Mouse (Mus musculus) olfactory bulb, adult 2 months (tissue): ENCODE measurements around the gene Gm10318.

Experiments
- CTCF ChIP-seq: fragments of 200-500 bp; IDR thresholded peaks from 2 replicates; pipeline ENCODE4 v1.5.1; 2012; ENCODE audit warnings: low read depth, mild to moderate bottlenecking, low read length, moderate library complexity; ENCODE audit not compliant: insufficient read depth
- POLR2A ChIP-seq: fragments of 200-500 bp; IDR thresholded peaks from 2 replicates; pipeline ENCODE4 v1.6.1; 2012; ENCODE audit warnings: mild to moderate bottlenecking, low read depth, low read length, moderate library complexity; ENCODE audit not compliant: insufficient read depth

DNA sequence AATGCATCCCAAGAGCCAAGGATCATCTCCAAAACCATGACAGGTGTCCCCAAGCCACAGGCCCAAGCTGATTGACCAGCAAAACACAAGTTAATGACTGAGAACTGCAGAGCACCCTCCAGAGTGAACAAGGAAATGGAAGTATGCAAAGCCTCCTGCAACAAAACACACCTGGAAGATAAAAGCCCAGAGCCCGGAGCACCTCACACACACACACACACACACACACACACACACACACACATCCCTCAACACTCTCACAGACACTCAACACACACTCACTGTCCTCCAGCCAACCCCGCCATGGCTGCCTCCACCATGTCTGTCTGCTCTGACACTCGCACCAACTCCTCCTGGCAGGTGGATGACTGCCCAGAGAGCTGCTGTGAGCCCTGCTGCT is 6.2 kb upstream of the Gm10318 start, which contains the start of gene Gm36176:
- no peak for TF ChIP-seq POLR2A
- TF ChIP-seq CTCF, result no peak
